Mouse (Mus musculus) regulatory T cell (primary cell): Measurements from ENCODE around the gene Rtp3.

Experiments
- in situ Hi-C: fragments of 300-600 bp; cut with MboI, MseI; formaldehyde crosslinking; loops from one replicate; pipeline ENCODE4 v1.15.1; 2025; ENCODE audit warnings: high pct_unique_total_duplicates

Rtp3 gene

DNA sequence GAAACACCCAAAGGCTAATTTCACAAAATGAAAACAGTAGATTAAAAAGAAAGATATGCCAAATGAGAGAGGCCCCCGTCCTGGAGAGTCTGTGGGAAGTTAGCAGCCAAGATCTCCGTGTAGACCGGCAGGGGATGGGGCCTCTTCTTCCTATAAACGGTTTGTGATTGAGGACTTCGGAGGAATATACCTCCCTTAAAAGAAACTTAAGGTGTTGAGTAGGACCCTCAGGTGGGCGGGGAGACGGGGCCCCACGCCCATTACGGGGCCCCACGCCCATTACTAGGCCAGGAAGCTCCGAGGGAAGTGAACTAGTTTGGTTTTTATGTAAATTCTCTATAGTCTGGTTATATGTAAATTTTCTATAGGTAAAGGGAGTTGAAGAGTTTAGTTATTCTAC, 44.5 kb downstream of the Rtp3 start, which contains the start of gene Tdgf1:
Gene Tdgf1 (minus strand): TSS at position 233 of the 400 bp plus-strand sequence.
- in situ Hi-C loops = no loop called here

DNA sequence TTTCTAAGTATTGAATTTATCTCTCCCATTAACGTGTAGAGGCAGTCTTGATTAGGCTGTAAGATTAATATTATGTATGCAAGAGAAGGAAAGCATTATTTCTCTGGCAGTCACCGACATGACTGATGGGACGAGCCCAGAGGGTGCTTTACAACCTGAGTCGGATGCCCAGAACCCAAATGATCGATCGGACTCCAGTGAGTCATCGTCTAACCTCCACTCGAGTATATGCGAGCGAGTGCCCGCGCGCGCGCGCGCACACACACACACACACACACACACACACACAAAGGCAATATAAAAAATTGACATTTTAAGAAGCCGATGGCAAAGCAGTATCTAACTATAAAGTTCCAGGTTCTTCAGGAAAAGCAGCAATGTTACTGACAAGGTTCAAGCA, 45.0 kb downstream of the Rtp3 start:
- in situ Hi-C loops = no loop called here

DNA sequence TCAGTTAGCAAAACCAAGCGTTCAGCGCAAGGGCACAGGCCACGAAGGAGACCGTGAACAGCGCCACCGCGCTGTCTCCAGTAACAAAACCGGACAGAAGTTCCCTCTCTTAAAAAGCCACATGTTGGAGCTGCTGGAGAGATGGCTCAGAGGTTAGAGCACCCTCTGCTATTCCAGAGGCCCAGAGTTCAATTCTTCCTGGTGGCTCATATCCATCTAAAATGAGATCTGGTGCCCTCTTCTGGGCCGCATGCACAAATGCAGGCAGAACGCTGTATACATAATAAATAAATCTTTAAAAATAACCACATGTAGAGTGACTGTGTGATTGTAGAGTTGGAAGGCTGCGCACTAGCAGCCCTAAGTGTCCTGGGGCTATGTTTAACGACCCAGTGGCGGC, 46.1 kb downstream of the Rtp3 start:
- in situ Hi-C loops = no loop called here

DNA sequence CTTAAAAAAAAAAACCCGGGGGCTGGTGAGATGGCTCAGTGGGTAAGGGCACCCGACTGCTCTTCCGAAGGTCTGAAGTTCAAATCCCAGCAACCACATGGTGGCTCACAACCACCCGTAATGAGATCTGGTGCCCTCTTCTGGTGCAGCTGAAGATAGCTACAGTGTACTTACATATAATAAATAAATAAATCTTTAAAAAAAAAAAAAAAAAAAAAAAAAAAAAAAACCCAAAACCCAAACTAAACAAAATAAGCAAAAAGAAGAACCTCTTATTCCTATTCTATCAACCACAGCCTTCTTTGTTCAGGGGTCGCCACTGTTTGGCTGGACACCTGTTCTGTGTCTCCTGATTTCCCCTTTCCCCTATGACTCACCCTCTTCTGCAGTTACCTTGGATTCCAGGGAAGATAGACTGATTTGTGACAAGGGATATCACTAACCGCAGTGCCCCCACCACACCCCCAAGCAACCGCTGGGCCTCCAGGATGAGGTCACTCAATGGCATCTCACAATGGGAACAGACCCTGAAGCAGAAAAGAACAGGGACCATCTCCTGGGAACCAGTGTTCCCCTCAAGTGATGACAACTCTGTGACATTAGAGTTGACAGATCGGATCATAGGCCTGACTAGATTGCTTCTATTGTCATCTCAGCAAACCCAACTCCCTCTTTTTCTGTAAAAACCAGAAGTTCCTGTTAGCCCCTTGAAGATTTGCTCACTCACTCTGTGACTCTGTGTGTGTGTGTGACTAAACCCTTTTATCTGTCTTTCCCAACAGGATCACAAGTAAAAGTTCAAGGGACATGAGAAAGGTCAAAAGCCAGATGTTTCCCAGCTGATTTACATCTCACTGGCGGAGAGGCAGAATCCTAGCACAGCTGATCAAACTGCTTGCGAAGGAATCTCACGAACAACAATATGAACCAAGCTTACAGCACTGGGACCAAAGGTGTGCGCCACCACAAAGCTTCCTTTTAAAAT, 52.6 kb downstream of the Rtp3 start:
- in situ Hi-C loops = no loop called here

DNA sequence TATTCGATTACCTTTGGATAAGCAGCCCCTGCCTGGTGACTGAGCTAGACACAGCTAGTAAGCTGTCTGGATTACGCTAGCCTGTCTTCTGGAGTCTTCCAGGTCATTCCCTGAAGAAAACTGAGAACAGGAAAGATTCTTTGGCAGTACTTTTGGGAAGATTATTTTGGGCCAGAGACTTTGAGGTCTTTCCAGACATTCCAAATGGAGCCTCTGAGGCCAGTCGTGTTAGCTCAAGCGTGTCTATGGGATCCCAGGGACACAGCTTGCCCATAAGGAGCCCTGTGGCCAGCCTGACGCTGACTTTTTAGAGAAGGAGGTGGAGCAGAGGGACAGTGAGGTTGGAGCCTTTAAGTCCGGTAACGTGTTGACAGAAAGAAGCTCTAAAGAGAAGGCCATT, 54.4 kb downstream of the Rtp3 start:
- in situ Hi-C loops = no loop called here
